Comparison of ENCODE assay signal across 16 mouse cellular contexts in genomic region chr10:11326526-11326925, GRCm38 (mm10). TPM values are rescaled to one million over a fixed set of nuclear protein-coding genes. Genes with fewer than 3 reads are reported as not detected.
DNase-seq lines count a peak whose midpoint lies in the region; ATAC-seq and TF ChIP-seq lines count a peak whose summit lies in the region.
"Had no signal": no experiment of that assay in that cellular context is flagged by ENCODE, and none has a peak within 500 bp of the region (broad histone marks: within the 10 kb centered on the region; RNA-seq: fewer than 3 reads in every experiment).

No protein-coding gene starts in this region.

- 97% methylated on average over 3 of the region's 3 CpGs for WGBS in hindbrain, postnatal 0 days
- 90% methylated on average over 3 of the region's 3 CpGs for WGBS in hindbrain, embryonic 10.5 days
- WGBS in lung, embryonic 14.5 days = 87% methylated on average over 3 of the region's 3 CpGs
- 88% methylated on average over 3 of the region's 3 CpGs for whole genome bisulfite sequencing in bone marrow, adult 2 months
- 89% methylated on average over 3 of the region's 3 CpGs for WGBS in small intestine, adult 2 months

- no peak for TF ChIP-seq POLR2A in bone marrow, adult 2 months (IDR thresholded peaks at IDR 0.05; ENCODE audit: borderline replicate concordance, control insufficient read depth, low read depth, low read length)
- TF ChIP-seq POLR2A in small intestine, adult 2 months (IDR thresholded peaks at IDR 0.05; ENCODE audit: low read depth, low read length) = no peak

- no peaks in the 10 kb centered on the region for H3K4me1 ChIP-seq in hindbrain, postnatal 0 days (ENCODE audit: insufficient read depth, low read length)
- H3K4me1 ChIP-seq in hindbrain, embryonic 10.5 days (replicated peaks) = no peaks in the 10 kb centered on the region
- no peaks in the 10 kb centered on the region for H3K4me1 ChIP-seq in lung, embryonic 14.5 days (ENCODE audit: insufficient read depth)
- peaks cover 1% of the 10 kb centered on the region; the same call in 1 of the 2 replicates for H3K4me1 ChIP-seq in bone marrow, adult 2 months (ENCODE audit: control insufficient read depth, insufficient read depth, low read length)
- no peaks in the 10 kb centered on the region for H3K4me1 ChIP-seq in small intestine, adult 2 months (ENCODE audit: control insufficient read depth, insufficient read depth, insufficient read length, low read length)
- H3K4me1 ChIP-seq: embryonic facial prominence, embryonic 12.5 days; forebrain, embryonic 12.5 days; midbrain, embryonic 15.5 days had no signal

- DNase-seq in hindbrain, postnatal 0 days (ENCODE audit: low spot score) = no peak
- DNase-seq in hindbrain, embryonic 10.5 days (ENCODE audit: low spot score) = no peak
- no peak for DNase-seq in lung, embryonic 14.5 days
- DNase-seq in lung, postnatal 4 days = no peak
- DNase-seq: cerebellum, adult 11-12 months; heart, adult 18-20 months; heart, postnatal 14 days; layer of hippocampus, adult 9-11 months had no signal

- no peak overlapping the region for H3K9ac ChIP-seq in hindbrain, postnatal 0 days (replicated peaks; ENCODE audit: low read length)
- no peak overlapping the region for H3K9ac ChIP-seq in lung, embryonic 14.5 days
- H3K9ac ChIP-seq: embryonic facial prominence, embryonic 12.5 days; forebrain, embryonic 12.5 days; liver, embryonic 15.5 days; midbrain, embryonic 15.5 days had no signal

- no peak overlapping the region for H3K4me2 ChIP-seq in hindbrain, postnatal 0 days (ENCODE audit: low read depth, low read length)
- H3K4me2 ChIP-seq in lung, embryonic 14.5 days = no peak overlapping the region
- H3K4me2 ChIP-seq: embryonic facial prominence, embryonic 12.5 days; forebrain, embryonic 12.5 days; liver, embryonic 15.5 days; midbrain, embryonic 15.5 days had no signal

- no peak overlapping the region for H3K27ac ChIP-seq in hindbrain, postnatal 0 days
- H3K27ac ChIP-seq in hindbrain, embryonic 10.5 days = no peak overlapping the region
- H3K27ac ChIP-seq in lung, embryonic 14.5 days (ENCODE audit: low read depth) = no peak overlapping the region
- H3K27ac ChIP-seq in bone marrow, adult 2 months (ENCODE audit: control insufficient read depth, insufficient read depth, low read depth, low read length, poor library complexity) = no peak overlapping the region
- no peak overlapping the region for H3K27ac ChIP-seq in small intestine, adult 2 months (ENCODE audit: insufficient read depth, low read depth, low read length)
- H3K27ac ChIP-seq: embryonic facial prominence, embryonic 12.5 days; forebrain, embryonic 12.5 days; liver, embryonic 15.5 days; midbrain, embryonic 15.5 days had no signal

- no peaks in the 10 kb centered on the region for H3K27me3 ChIP-seq in hindbrain, postnatal 0 days (ENCODE audit: insufficient read depth, low read length)
- no peaks in the 10 kb centered on the region for H3K27me3 ChIP-seq in hindbrain, embryonic 10.5 days (ENCODE audit: insufficient read depth, poor library complexity, severe bottlenecking)
- H3K27me3 ChIP-seq in lung, embryonic 14.5 days (ENCODE audit: insufficient read depth, low read length) = no peaks in the 10 kb centered on the region
- H3K27me3 ChIP-seq in small intestine, adult 2 months (ENCODE audit: control insufficient read depth, insufficient read depth, low read length) = no peaks in the 10 kb centered on the region
- H3K27me3 ChIP-seq: embryonic facial prominence, embryonic 12.5 days; forebrain, embryonic 12.5 days; liver, embryonic 15.5 days; midbrain, embryonic 15.5 days had no signal

- no peak overlapping the region for H3K4me3 ChIP-seq in hindbrain, postnatal 0 days (ENCODE audit: low read length)
- H3K4me3 ChIP-seq in hindbrain, embryonic 10.5 days = no peak overlapping the region
- H3K4me3 ChIP-seq in lung, embryonic 14.5 days (ENCODE audit: low read depth, low read length) = no peak overlapping the region
- no peak overlapping the region for H3K4me3 ChIP-seq in bone marrow, adult 2 months (replicated peaks; ENCODE audit: control insufficient read depth, low read depth, low read length)
- no peak overlapping the region for H3K4me3 ChIP-seq in small intestine, adult 2 months (ENCODE audit: low read depth, low read length)
- H3K4me3 ChIP-seq: embryonic facial prominence, embryonic 12.5 days; forebrain, embryonic 12.5 days; liver, embryonic 15.5 days; midbrain, embryonic 15.5 days had no signal

- H3K36me3 ChIP-seq in hindbrain, postnatal 0 days (ENCODE audit: insufficient read depth, low read length) = no peaks in the 10 kb centered on the region
- H3K36me3 ChIP-seq in hindbrain, embryonic 10.5 days = no peaks in the 10 kb centered on the region
- H3K36me3 ChIP-seq in lung, embryonic 14.5 days (ENCODE audit: insufficient read depth) = no peaks in the 10 kb centered on the region
- H3K36me3 ChIP-seq in small intestine, adult 2 months (ENCODE audit: control insufficient read depth, insufficient read depth, low read length) = no peaks in the 10 kb centered on the region
- H3K36me3 ChIP-seq: embryonic facial prominence, embryonic 12.5 days; forebrain, embryonic 12.5 days; liver, embryonic 15.5 days; midbrain, embryonic 15.5 days had no signal

- no peak for ATAC-seq in hindbrain, postnatal 0 days
- no peak for ATAC-seq in lung, embryonic 14.5 days (ENCODE audit: insufficient read depth)
- ATAC-seq in monocyte, adult 5-6 weeks (replicated peaks; ENCODE audit: insufficient number of reproducible peaks, low FRiP score, low TSS enrichment, poor library complexity, severe bottlenecking) = no peak
- ATAC-seq: hindbrain, embryonic 16.5 days; midbrain, embryonic 15.5 days had no signal

- peak; percentile 58 for TF ChIP-seq CTCF in hindbrain, postnatal 0 days (IDR thresholded peaks at IDR 0.05; ENCODE audit: low read depth)
- TF ChIP-seq CTCF in lung, embryonic 14.5 days (IDR thresholded peaks at IDR 0.05; ENCODE audit: low read depth) = peak; percentile 59
- TF ChIP-seq CTCF in bone marrow, adult 2 months (IDR thresholded peaks at IDR 0.05; ENCODE audit: control insufficient read depth, insufficient read depth, low read length) = peak; percentile 43
- peak; percentile 36; the same call in 1 of the 2 replicates for TF ChIP-seq CTCF in small intestine, adult 2 months (IDR thresholded peaks at IDR 0.05; ENCODE audit: extremely low read depth, insufficient read length, insufficient replicate concordance, low read depth, low read length)

- H3K9me3 ChIP-seq in hindbrain, postnatal 0 days (ENCODE audit: low read length) = no peaks in the 10 kb centered on the region
- no peaks in the 10 kb centered on the region for H3K9me3 ChIP-seq in hindbrain, embryonic 10.5 days
- H3K9me3 ChIP-seq in lung, embryonic 14.5 days (ENCODE audit: low read depth, low read length) = no peaks in the 10 kb centered on the region
- H3K9me3 ChIP-seq: embryonic facial prominence, embryonic 12.5 days; forebrain, embryonic 12.5 days; liver, embryonic 15.5 days; midbrain, embryonic 15.5 days had no signal

RNA-seq across cellular contexts. Expression of gene Epm2a, which starts 16.7 kb away (rescaled TPM):
- 33.1 and 36.7 TPM in 2 replicates for total RNA-seq in hindbrain, postnatal 0 days (2014; rRNA removed)
- polyA plus RNA-seq in hindbrain, postnatal 0 days (2015; fragmentation: Nextera tagmentation; extraction: Ambion mirVana) = 4.3 and 4.5 TPM in 2 replicates
- 0.33 and 0.35 TPM in 2 replicates for polyA plus RNA-seq in hindbrain, embryonic 10.5 days (2016; fragmentation: Nextera tagmentation; extraction: Ambion mirVana)
- polyA plus RNA-seq in lung, embryonic 14.5 days (2014; fragmentation: Nextera tagmentation; extraction: Ambion mirVana) = 0.46 and 0.59 TPM in 2 replicates
- polyA plus RNA-seq in bone marrow, adult 2 months (2011; ENCODE audit: insufficient read depth, insufficient read length, low replicate concordance, missing spikeins) = 1.4 TPM in 1 of 2 replicates, not detected in the other
- polyA plus RNA-seq in small intestine, adult 2 months (2012; rRNA removed) = 1.8 and 4.4 TPM in 2 replicates
- total RNA-seq in monocyte, adult 5-6 weeks (2017) = 0.85 to 1.4 TPM (median 1.2 TPM) in 3 replicates

RNA-seq across cellular contexts. Expression of gene Fbxo30, which starts 45.4 kb away (rescaled TPM):
- total RNA-seq in hindbrain, postnatal 0 days (2014; rRNA removed) = 7.6 and 8.8 TPM in 2 replicates
- polyA plus RNA-seq in hindbrain, postnatal 0 days (2015; fragmentation: Nextera tagmentation; extraction: Ambion mirVana) = 11.3 and 12.2 TPM in 2 replicates
- 35.5 and 48.4 TPM in 2 replicates for polyA plus RNA-seq in hindbrain, embryonic 10.5 days (2016; fragmentation: Nextera tagmentation; extraction: Ambion mirVana)
- 33.3 and 33.6 TPM in 2 replicates for polyA plus RNA-seq in lung, embryonic 14.5 days (2014; fragmentation: Nextera tagmentation; extraction: Ambion mirVana)
- polyA plus RNA-seq in bone marrow, adult 2 months (2011; ENCODE audit: insufficient read depth, insufficient read length, low replicate concordance, missing spikeins) = 22.0 and 22.6 TPM in 2 replicates
- polyA plus RNA-seq in small intestine, adult 2 months (2012; rRNA removed) = 0.62 and 0.75 TPM in 2 replicates
- 14.6 to 18.6 TPM (median 15.5 TPM) in 3 replicates for total RNA-seq in monocyte, adult 5-6 weeks (2017)
